Mouse (Mus musculus): ENCODE data around the gene Phf3. TPM values are rescaled to one million over a fixed set of nuclear protein-coding genes. Genes with fewer than 3 reads are reported as not detected.

Gene Phf3
- total and polyA plus RNA-seq, 2 experiments from 2014 or later = 31.6 to 40.9 TPM

- H3K4me3 ChIP-seq (ENCODE audit: low read length) = no peak overlapping the region
- no peak overlapping the region for H3K9ac ChIP-seq (replicated peaks; ENCODE audit: low read length)
- ATAC-seq (no peak), DNase-seq (ENCODE audit: low spot score) (no peak)
- H3K27ac ChIP-seq = no peak overlapping the region
- H3K9me3 ChIP-seq (ENCODE audit: low read length) = no peaks in the 10 kb centered on the region
- H3K4me2 ChIP-seq (ENCODE audit: low read depth, low read length) = no peak overlapping the region
- H3K4me1 ChIP-seq (ENCODE audit: insufficient read depth, low read length) = no peaks in the 10 kb centered on the region
- no peaks in the 10 kb centered on the region for H3K27me3 ChIP-seq (ENCODE audit: insufficient read depth, low read length)
- 57% methylated on average over 3 of the region's 3 CpGs for WGBS
- no peaks in the 10 kb centered on the region for H3K36me3 ChIP-seq (ENCODE audit: insufficient read depth, low read length)
- TF ChIP-seq CTCF (IDR thresholded peaks at IDR 0.05; ENCODE audit: low read depth) = no peak
Observed at GRCm38 (mm10) chr1:30755453-30756224, 118.1 kb downstream of the Phf3 start.

Other genes with a start within 250 kb of the Phf3 start
- gene AC153137.1, start 104.0 kb upstream of the Phf3 start, total RNA-seq (2014; rRNA removed) = not detected in 2 replicates
- gene AC153137.1, start 104.0 kb upstream of the Phf3 start, polyA plus RNA-seq (2015; fragmentation: Nextera tagmentation; extraction: Ambion mirVana) = not detected in 2 replicates

Data from hindbrain, postnatal 0 days (tissue).